Mouse (Mus musculus): Measurements from ENCODE around the gene Tmtc2.

- no peak for TF ChIP-seq POLR2A (IDR thresholded peaks at IDR 0.05; ENCODE audit: extremely low read depth, insufficient read depth, low read length)
- TF ChIP-seq CTCF (IDR thresholded peaks at IDR 0.05; ENCODE audit: low read depth, low read length) = no peak
These were observed 83.5 kb downstream of the Tmtc2 start for GRCm38 (mm10) chr10:105490748-105491147.
